Mouse (Mus musculus): Measurements from ENCODE around the gene Zfp511.
A peak's percentile ranks its signal among the peaks of the same experiment; 100 is the strongest.

Gene Zfp511

GRCm38 (mm10) chr7:140036281-140037170 is at the start of gene Zfp511, which contains the start of gene Tubgcp2:
Gene Zfp511, plus strand, starts transcription at chr7:140036391.
Gene Tubgcp2, minus strand, starts transcription at chr7:140036669.
- peak; percentile 93 for DNase-seq (ENCODE audit: low spot score)

GRCm38 (mm10) chr7:139988272-139988671 is 47.9 kb upstream of the Zfp511 start:
- no peak for DNase-seq (ENCODE audit: low spot score)

GRCm38 (mm10) chr7:139990864-139991394 is 45.3 kb upstream of the Zfp511 start:
- no peak for DNase-seq (ENCODE audit: low spot score)

GRCm38 (mm10) chr7:139992406-139992805 is 43.8 kb upstream of the Zfp511 start, which contains the start of gene Adam8:
Gene Adam8, minus strand, starts transcription at chr7:139992562.
- DNase-seq (ENCODE audit: low spot score): no peak

- DNase-seq (ENCODE audit: low spot score): no peak
Measured at GRCm38 (mm10) chr7:139993532-139993931, 42.7 kb upstream of the Zfp511 start.

- DNase-seq (ENCODE audit: low spot score): no peak
Measured at GRCm38 (mm10) chr7:139994202-139994601, 42.0 kb upstream of the Zfp511 start.

- peak; percentile 80 for DNase-seq (ENCODE audit: low spot score)
Measured at GRCm38 (mm10) chr7:139994676-139995075, 41.5 kb upstream of the Zfp511 start.

GRCm38 (mm10) chr7:139998691-139999350 is 37.4 kb upstream of the Zfp511 start:
- DNase-seq (ENCODE audit: low spot score): no peak

GRCm38 (mm10) chr7:140001086-140001740 is 35.0 kb upstream of the Zfp511 start:
- DNase-seq (ENCODE audit: low spot score): no peak

GRCm38 (mm10) chr7:140004666-140005065 is 31.5 kb upstream of the Zfp511 start:
- no peak for DNase-seq (ENCODE audit: low spot score)

GRCm38 (mm10) chr7:140006861-140007611 is 29.2 kb upstream of the Zfp511 start:
- no peak for DNase-seq (ENCODE audit: low spot score)

GRCm38 (mm10) chr7:140007781-140008180 is 28.4 kb upstream of the Zfp511 start:
- no peak for DNase-seq (ENCODE audit: low spot score)

GRCm38 (mm10) chr7:140011336-140011735 is 24.9 kb upstream of the Zfp511 start:
- no peak for DNase-seq (ENCODE audit: low spot score)

GRCm38 (mm10) chr7:140031771-140032170 is 4.4 kb upstream of the Zfp511 start:
- no peak for DNase-seq (ENCODE audit: low spot score)

- no peak for DNase-seq (ENCODE audit: low spot score)
Measured at GRCm38 (mm10) chr7:140032366-140032765, 3.8 kb upstream of the Zfp511 start.

- DNase-seq (ENCODE audit: low spot score): no peak
Measured at GRCm38 (mm10) chr7:140033386-140033785, 2.8 kb upstream of the Zfp511 start.

- no peak for DNase-seq (ENCODE audit: low spot score)
Measured at GRCm38 (mm10) chr7:140035456-140035855, 735 bp upstream of the Zfp511 start.

- no peak for DNase-seq (ENCODE audit: low spot score)
Measured at GRCm38 (mm10) chr7:140037171-140037555, 972 bp downstream of the Zfp511 start.

GRCm38 (mm10) chr7:140042728-140043127 is 6.5 kb downstream of the Zfp511 start:
- no peak for DNase-seq (ENCODE audit: low spot score)

GRCm38 (mm10) chr7:140045546-140045945 is 9.4 kb downstream of the Zfp511 start:
- no peak for DNase-seq (ENCODE audit: low spot score)

GRCm38 (mm10) chr7:140047811-140048311 is 11.7 kb downstream of the Zfp511 start:
- no peak for DNase-seq (ENCODE audit: low spot score)
